Mouse (Mus musculus) spleen, adult 2 months (tissue): Measurements from ENCODE around the gene Mmp9.

Experiments used
- CTCF ChIP-seq: fragments of 200-500 bp; IDR thresholded peaks from 2 replicates; pipeline ENCODE4 v1.5.1; 2011; ENCODE audit warnings: mild to moderate bottlenecking, inconsistent platforms; ENCODE audit not compliant: insufficient read depth, insufficient read length, insufficient replicate concordance; ENCODE audit errors: extremely low read depth
- POLR2A ChIP-seq: fragments of 200-500 bp; IDR thresholded peaks from 2 replicates; pipeline ENCODE4 v1.6.1; 2011; ENCODE audit warnings: low read depth, low read length, inconsistent platforms

- TF ChIP-seq POLR2A (no peak), CTCF (no peak)
Measured at GRCm38 (mm10) chr2:164968451-164968851, 27.9 kb downstream of the Mmp9 start.
